Mouse (Mus musculus) colon, adult 2 months (tissue): ENCODE measurements around the gene Gm6351. TPM values are rescaled to one million over a fixed set of nuclear protein-coding genes. Genes with fewer than 3 reads are reported as not detected.

ENCODE experiments used
- polyA plus RNA-seq: library from polyadenylated mRNA; depleted of rRNA; stranded (reverse); fragments of >200 nt; gene quantifications from 2 replicates; pipeline ENCODE4 v1.2.3, GENCODE M21; 2012; rRNA removed

Gm6351 gene
- polyA plus RNA-seq, result not detected in 2 replicates

DNA sequence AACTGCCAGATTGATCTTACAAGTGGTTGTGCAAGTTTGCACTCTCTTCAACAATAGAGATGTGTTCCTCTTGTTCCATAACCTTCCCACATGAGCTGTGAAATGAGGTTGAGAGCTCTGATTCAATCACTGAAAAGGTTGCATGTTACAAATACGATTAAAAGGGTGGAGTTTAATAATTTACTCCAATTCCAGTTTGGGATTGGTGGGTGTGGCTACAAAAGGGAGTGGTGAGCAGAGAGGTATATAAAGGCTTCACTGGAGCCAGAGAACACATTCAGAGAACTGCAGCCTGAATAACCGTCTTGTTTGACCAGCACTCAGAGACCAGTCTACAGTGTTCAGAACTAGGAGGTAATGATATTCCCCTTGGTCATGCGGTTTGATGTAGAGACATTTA is at the start of gene Gm6351:
Gene Gm6351 (plus strand): TSS at position 301 of the 400 bp plus-strand sequence.

GRCm38 (mm10) chr5:94070445-94070844 is 5.7 kb upstream of the Gm6351 start, which contains the start of gene BC061212:
Gene BC061212 (minus strand): TSS chr5:94070545.

Other genes with a start within 250 kb of the Gm6351 start
- gene Gm7792, start 232.6 kb upstream of the Gm6351 start, polyA plus RNA-seq, result not detected in 2 replicates
- not detected in 2 replicates for gene Gm16429, start 147.3 kb upstream of the Gm6351 start, polyA plus RNA-seq
- not detected in 2 replicates for gene BC061212, start 5.8 kb upstream of the Gm6351 start, polyA plus RNA-seq
- not detected in 2 replicates for gene Gm3106, start 141.6 kb downstream of the Gm6351 start, polyA plus RNA-seq
- not detected in 2 replicates for gene A430089I19Rik, start 230.4 kb downstream of the Gm6351 start, polyA plus RNA-seq
- gene Gm6502, start 238.1 kb downstream of the Gm6351 start, polyA plus RNA-seq, result not detected in 2 replicates